Mouse (Mus musculus) natural killer cell, adult 2 months (primary cell): ENCODE results near the gene Cwc25.
"Not testable (repeated sequence)": the region's sequence is repeated elsewhere in the genome, so short reads cannot be mapped to it uniquely, and the experiment has no call there.

Experiments used
- DNase-seq, 2 experiments: peaks; one replicate each; pipeline ENCODE4 v3.0.0; 2022; ENCODE audit warnings: low spot score in 2 of 2

Cwc25 gene

DNA sequence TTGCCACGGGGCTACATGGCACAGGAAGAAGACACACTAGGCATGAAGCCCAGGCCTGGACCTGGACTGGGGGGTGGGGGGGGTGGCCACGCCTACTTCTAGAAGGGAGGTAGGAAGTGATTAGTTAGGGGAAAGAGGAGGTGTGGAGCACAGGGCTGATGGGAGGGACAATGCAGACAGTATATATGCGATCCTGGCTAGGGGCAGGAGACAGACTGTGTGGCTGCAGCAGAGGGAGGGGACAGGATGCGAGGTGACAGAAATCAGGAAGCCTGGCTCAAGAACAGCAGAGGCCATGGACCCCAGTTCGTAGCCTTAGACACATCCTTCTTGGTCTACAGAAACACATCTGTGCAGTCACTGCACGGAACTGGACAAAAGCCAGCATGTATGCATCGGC, 42.6 kb downstream of the Cwc25 start:
- no peak for DNase-seq

DNA sequence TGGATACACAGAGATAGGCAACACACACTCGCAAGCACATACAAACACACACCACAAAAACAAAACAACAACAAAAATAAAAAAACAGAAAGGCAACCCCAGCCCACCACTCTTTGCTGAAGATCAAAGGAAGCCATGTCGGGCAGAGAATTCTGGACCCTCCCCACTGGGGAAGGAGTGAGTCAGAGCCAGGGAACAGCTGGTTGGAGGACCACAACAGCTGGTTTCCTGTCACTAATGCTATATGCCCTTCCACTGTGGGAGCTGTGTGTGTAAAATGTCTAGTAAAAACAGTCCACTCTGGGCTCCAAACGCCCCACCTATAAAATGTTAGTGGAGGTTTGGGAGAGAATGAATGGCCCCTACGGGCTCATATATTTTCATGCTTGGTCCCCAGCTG, 45.0 kb downstream of the Cwc25 start:
- DNase-seq = no peak

DNA sequence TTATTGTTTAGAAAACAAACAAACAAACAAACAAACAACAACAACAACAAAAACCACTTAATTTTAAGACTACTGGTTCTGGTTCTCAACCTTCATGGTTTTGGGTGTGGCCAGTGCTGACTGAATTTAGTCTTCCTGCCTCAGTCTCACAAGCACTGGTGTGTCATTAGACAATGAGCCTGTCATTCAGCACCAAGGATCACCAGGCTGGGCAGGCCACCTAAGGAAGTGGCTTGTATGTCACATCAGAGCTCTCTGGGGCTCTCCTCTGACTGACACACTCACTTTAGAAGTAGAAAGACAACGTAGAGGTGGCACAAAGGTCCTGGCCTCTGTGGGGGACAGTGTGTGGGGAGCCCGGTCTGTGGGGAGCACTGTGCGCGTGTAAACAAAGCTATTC, 47.3 kb downstream of the Cwc25 start:
- peak; percentile 59 to 72 for DNase-seq

DNA sequence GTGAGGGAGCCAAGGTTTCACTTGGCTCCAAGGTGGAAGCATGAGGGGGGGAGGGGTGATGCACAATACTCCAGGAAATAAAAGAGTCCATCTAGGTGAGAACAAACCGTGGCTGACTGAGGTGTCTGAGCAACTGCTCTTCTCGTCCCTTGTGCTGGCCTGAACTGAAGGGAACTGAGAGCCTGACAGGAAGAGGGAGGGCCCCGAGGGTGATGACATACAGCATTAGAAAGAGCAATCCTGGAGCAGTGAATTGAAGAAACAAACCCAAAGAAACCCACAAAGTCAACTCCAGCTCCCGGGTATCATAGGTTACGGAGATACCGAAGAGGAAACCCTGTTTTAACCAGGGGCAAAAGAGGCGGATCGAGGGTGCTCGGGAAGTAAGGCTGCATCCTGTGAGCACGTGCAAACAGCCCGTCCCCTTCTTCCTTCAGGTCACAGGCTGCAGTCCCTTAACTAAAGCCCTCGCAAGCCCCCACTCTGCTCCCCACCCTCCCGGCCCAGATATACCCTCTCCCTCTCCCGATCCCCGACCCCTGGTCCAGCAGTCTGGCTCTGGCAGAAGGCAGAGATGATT, 48.0 kb downstream of the Cwc25 start:
- peak; percentile 54 to 63 for DNase-seq

DNA sequence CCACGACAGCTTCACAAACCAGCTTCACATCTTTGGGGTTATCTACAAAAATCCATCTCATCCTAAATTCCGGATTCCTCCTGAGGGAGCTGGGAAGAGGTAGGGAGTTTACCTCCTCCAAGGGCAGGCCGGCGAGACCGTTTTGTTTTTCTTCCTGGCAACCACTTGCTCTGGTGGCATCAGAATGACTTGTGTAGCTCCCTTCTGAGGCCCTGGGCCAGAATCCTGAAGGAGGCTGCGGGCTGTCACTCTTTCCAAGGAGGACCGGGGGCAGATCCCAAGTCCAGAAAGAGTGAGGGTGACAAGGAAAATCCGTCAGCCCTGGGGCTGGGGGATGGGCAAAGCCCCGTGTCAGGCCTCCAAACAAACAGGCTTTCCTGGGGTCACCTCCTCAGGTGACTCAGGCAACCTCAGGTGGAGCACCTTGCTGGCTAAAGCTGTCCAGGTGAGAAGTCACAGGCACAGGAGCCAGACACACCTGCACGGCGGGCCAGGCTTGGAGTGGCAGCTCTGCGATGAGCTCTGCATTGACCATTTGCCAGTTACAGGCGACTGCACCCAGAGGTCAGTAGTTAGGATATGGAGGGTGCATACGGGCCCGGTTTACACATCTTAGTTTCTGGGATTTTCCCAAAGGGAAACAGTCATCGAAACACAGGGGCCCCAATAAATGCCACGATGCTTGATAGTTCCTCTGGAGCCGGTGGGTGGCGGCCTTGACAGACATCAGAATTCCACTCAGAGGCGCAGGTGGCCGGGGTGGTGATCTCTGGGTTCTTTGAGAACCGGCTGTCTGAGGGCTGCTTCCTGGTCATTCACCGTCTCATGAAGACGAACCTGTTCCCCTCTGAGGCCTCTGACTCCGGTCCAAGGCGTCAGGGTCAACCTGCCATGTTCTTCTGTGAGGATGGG, 48.7 kb downstream of the Cwc25 start:
- no peak for DNase-seq

DNA sequence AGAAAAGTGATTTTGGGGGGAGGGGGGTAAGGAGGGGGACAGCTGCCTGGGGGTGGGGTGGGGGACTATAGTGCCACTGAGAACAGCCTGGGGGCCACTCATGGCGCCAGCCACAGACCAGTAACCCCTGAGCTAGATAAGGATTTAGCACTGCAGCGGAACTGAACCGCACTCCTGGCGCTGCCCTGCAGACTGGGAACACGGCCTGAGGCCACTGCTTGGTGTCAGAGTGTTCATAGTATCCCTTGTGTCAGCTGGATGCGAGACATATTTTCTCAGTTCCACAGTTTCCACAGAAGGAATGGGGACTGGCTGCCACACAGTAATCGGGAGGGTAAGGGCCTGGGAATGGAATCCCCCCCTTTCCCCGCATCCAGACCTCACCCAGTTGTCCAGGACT, 50.3 kb downstream of the Cwc25 start:
- DNase-seq = no peak

DNA sequence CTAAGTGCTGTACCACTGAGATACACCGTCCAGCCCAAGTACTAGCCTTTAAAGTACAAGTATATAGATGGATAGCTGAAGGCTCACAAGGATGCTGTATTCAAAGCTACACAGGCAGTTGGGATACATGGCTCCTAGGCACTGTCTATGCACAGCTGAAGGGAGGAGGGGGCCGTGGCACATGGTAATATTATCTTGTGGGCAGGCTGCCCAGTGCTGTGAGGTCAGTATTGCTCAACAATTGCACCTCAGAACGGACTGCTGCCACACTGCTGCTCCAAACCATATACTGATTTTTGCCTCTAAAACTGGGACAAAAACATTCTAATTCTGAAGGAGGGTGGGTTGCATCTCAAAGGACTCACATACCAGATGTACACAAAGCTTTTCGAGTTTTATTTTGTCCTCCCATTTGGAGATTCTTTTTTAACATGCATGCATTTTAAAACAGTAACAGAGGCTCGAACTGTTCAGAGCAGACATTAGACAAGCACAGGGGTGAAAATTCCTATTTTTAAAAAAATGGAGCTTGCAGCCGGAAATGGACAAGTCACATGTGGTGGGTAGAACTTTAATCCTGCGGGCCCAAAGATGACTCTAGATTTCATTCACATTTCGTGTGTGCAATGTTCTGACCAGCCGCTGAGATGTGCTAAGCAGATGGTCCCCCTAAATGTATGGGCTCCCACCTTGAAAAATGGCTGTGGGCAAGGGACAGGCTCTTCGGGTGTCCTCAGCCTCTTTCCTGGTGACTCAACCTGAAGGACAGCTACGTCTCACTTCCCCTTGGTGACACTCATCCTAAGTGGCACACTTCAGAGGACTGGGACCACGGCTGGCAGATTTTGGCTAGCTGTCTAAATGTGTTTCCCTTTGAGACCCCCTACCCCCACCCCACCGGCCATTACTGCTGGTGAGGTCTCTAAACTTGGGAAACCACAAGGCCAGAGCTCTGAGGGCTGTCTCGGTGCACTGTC, 51.3 kb downstream of the Cwc25 start:
- DNase-seq = no peak

DNA sequence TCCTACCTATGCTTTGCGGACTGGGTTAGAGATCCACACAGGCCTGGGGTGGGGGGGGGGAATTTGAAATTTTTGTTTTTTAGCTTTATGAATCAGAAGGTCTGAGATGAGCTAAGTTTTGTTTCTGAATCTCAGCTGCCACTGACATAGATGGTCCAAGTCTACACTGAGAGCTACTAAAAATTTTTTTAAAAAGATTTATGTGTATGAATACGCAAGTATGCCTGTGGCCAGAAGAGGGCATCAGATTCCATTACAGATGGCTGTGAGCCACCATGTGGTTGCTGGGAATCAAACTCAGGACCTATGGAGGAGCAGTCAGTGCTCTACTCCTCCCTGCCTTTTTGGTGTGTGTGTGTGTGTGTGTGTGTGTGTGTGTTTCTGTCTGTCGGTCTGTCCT, 52.0 kb downstream of the Cwc25 start:
- no peak for DNase-seq

DNA sequence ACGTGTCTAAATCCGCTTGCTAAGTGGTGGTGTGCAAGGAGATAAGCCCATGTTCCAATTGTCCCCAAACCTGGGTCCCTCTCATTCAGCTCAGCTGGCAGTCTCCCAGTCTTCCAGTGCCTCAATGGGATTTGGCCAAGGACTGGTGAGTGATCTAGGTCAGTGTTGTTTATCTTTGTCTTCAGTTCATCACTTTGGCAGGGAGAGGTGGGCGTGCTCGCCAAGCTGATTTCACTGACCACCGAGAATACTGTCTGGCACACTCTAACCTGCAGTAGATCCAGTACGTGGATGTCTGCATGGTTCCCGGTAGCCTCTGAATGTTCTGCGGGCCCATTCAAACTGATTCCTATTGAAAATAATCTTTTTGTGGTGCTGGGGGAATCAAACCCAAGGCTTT, 52.5 kb downstream of the Cwc25 start:
- no peak for DNase-seq

DNA sequence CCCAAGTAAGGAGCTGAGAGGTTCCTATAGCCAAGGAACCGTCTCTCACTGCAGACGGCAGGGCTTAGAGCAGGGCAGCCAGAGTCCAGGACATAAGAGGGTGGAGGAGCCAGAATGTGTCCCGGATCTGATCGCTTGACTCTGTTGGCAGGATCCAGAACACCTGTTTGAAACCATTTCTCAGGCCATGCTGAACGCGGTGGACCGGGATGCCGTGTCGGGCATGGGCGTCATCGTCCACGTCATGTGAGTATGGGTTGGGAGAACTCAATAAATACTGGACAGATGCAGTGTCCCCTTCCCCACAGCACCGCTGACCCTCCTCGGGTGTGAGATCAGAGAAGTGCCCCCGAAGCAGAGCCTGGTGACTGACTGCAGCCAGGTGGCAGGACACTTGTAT, 54.1 kb downstream of the Cwc25 start:
- DNase-seq = no peak

DNA sequence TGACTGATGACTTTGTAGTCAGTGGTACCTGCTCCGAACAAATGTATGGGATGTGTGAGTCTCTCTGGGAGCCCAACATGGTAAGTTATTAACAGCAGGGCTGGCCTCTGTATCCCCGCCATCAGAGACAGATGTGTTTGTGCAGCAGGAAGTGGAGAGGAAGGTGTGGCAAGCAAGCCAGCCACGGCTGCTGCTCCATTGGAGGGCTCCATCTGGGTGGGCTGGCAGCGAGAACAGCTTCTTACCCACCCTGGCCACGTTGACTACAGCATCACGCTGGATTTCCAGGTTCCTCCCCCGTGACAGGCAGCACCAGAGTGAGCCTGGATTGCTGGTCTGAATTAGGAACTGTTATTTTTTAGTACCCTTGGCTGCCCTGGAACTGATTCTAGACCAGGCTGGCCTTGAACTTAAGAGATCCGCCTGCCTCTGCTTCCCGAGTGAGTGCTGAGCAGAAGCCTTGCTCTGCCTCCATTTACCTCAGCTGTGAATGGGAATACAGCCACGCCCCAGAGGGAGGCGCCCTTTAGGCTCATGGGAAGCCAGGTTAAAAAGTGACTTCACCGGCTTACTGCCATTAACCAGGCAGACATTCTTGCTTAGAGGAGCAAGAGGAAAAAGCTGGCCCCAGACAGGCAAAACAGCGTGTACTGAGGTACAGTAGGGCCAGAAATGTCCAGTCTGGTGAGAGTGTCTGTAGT, 55.0 kb downstream of the Cwc25 start:
- DNase-seq = peak; percentile 33 to 54

DNA sequence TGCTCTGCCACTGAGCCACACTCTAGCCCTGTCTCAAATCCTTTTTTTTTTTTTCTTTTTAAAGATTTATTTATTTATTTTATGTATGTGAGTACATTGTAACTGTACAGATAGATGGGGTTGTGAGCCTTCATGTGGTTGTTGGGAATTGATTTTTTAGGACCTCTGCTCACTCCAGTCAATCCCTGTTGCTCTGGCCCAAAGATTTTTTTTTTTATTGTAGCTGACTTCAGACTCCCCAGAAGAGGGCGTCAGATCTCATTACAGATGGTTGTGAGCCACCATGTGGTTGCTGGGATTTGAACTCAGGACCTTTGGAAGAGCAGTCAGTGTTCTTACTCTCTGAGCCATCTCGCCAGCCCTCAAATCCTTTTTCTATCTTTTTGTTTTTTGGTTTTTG, 56.3 kb downstream of the Cwc25 start:
- not testable (repeated sequence) for DNase-seq

DNA sequence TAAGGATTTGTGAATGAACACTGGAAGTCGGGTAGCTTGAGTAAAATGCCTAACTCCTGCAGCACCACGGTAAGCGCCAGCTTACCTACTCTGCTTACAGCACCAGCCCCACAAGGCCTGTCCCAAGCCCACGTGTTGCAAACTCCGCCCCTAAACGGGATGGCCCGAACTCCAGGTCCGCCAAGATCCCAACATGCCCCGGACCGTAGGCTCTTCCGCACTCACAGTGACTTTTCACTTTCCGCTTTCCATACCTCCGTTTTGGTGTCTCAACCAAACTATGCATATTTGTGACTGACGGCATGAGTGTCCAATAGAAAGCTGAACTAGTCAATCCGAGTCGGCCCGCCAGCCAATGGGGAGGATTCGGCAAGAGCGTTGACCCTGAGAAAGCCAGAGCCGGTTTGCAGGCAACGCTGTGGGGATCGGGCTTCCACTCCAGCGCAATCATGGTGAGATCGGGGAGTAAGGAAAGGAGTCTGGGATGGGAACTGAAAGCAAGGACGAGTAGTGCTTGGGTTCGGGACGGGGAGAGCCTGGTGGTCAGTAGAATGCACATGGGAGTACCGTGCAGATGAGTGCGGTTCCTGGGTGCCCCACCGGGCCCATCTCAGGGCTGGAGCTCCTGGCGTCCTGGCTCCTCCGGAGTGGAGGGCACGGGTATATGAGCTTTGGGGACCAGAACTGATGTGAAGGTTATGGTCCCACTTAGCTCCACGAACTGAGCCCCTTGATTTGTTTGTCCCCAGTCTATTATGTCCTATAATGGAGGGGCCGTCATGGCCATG, 63.1 kb downstream of the Cwc25 start, which contains the start of gene Psmb3:
Psmb3 (plus strand) TSS at position 361 of the 788 bp plus-strand sequence.
- peak; percentile 98 to 99 for DNase-seq

DNA sequence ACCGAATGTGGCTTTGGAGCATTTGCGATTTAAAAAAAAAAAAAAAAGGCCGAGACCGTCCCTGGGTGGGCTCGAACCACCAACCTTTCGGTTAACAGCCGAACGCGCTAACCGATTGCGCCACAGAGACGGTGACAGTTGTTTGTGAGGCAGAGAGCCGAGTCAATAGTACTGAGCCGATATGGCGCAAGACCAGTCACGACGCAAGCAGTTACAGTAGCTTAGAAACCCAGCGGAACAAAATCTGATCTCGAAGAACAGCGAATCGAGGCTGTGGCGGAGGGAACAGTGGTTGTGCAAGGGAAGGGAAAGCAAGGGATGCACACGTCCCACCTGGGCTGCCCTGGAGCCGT, 64.0 kb downstream of the Cwc25 start:
- DNase-seq = peak; percentile 92

DNA sequence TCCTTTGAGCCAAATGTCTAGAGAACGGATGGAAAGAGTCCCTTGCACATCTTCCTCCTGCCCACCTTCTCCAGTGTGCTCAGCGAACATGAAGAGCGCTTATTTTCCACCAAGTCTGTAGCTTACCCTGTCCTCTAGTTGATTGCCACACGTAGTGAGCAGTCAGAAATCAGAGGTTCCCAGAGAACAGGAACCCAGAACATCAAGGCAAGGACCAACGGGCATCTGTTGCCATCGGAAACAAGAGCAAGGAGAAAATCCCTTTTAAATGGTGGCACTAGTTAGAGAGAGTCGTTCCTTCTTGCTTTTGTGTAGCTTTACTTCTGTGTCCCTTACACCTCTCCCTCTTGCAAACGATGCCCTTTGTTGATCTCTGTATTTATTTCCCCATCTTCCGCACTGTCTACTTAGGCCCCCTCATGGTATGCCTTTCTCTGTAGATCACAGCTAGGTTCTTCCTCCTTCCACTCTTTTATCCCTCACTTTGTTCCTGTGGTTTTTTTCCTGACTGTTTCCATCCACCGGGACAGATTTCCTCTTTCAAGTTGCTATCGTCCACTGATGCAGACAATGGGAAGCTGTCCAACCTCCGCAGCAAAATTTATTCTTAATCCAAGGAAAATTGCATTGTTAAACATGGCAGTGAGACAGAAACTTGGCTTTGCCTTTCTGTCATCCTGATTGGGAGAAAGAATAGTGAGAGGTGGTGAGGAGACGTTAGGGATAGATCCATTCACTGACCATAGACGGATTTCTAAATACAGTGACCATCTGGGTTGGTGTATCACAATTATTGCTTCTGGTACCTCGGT, 64.6 kb downstream of the Cwc25 start:
- no peak for DNase-seq

DNA sequence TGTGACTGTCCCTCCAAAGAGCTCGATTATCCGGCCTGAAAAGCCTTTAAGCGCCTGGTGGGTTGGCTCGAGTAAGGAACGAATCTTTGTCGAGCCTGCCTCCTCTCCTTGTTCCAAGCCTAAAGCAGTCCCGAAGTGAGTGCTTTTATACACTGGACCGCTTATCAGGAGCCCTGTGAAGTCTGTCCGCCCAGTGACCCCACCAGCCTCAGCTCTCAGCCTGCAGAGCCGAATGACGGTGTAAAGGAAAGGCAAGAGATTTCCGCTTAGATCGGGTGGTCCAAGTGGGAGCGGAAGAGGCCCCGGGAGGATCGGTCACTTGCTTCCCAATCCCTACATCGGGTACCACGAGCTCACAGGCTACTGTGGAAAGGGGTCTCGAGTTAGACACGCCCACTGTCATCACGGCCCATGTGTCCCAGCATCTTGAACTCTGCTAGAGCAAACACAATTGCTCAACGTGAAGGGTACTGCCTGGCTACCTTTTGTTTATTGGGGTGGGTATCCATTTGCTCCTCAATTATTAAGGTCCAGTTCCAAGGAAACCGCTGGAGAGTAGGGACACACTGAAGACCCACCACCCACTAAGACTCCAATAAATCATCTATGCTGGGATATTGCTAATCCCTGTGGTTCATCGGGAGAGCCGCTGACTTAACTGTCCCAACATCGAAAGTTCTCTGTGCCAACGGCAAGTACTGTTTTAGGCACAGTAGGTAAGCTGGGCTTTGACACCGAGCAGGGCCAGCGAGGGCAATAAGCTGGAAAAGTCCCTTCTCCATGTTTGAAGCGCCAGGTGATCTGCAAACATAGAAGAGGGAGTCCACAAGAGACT, 65.4 kb downstream of the Cwc25 start:
- DNase-seq = no peak

DNA sequence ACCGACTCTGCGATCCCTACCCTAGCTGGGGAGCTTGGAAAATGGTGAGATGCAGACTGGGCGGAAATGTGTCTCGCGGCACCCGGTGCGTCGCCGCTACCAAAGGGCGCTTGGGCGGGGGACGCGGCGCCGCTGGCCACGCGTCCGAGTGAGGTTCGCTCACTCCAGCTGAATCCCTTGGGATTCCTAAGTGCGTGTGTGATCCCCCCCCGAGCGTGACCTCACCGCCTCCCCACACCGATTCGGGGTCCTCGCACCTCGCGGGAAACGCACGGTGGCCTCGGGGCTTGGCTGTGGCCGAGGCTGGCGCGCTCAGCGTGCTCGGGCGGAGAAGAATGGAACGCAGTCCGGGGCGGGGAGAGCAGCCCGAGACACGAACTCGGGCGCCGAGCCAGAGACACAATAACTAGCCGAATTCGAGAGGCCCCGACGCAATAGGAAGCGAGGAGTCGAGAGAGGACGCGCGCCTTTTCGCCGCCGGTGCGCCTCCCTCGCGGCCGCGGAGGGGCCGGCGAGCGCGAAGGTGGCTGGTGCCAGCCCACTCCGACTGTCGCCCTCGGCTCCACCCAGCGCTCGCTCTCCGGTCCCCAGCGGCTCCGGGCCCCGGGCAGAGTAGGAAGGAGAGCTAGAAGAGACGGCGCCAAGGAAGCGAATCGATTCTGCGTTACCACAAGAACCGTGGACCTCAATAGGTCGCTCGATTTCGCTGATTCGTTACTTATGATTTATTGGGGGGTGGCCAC, 66.2 kb downstream of the Cwc25 start, which contains the start of gene Pcgf2:
Pcgf2 (minus strand) TSS at position 495 of the 743 bp plus-strand sequence.
- DNase-seq = peak; percentile 48 to 59

DNA sequence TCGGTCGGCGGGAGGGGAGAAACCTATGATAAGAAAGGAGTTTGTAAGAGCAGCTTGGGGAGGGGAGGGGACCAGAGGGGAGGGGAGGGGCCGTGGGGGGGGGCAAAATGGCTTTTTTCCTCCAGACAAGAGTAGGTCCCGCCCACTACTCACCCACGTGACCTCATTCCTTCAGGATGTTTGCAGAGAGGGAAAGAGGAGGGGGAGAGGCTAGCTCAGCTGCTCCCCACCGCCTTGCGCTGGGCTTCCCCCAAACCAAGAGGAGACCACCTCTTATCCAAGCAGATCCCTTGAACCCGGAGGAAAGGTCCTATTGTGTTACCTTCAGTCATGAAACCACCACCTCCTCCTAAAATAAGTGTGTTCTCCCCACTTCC, 66.7 kb downstream of the Cwc25 start:
- DNase-seq = no peak
